Mouse (Mus musculus) liver, embryonic 14.5 days (tissue): Measurements from ENCODE around the gene Olfr212.
A peak's percentile ranks its signal among the peaks of the same experiment; 100 is the strongest.

Experiments used
- CTCF ChIP-seq: IDR thresholded peaks from 2 replicates; pipeline ENCODE4 v1.5.1; 2016; ENCODE audit warnings: antibody characterized with exemption, low read depth, control low read depth
- EP300 ChIP-seq: IDR thresholded peaks from 2 replicates; pipeline ENCODE4 v1.6.1; 2016; ENCODE audit warnings: antibody characterized with exemption, low read depth

DNA sequence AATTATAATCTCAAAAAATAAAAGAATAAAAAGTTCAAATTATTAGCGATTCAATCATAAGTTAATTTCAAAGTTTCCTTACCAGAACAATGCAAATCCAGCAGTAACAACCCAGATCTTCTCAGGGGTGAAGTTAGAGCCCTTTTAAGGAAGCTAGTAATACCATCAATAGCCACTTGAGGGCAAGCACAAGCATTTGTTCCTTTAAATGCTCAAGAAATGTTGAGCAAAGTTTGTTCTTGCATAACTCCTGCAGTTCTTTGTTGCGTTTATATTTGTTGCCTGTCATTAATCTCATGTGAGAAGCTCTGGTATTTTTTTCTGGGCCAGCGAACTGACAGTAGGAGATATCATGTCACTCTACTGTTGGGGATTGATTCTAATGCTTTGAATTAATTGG lies 38.2 kb upstream of the Olfr212 start:
- TF ChIP-seq CTCF (peak; percentile 36; the same call in 1 of the 2 replicates), EP300 (no peak)
